Mouse (Mus musculus): ENCODE data around the gene Oaz3.

GRCm38 (mm10) chr3:94459834-94460233 lies 16.1 kb upstream of the Oaz3 start:
- TF ChIP-seq MAX (IDR thresholded peaks at IDR 0.05) (no peak), FOSL1 (IDR thresholded peaks at IDR 0.05; ENCODE audit: insufficient read depth, low read length, poor library complexity, severe bottlenecking) (no peak), CTCF (IDR thresholded peaks at IDR 0.05; ENCODE audit: control insufficient read depth, insufficient read depth, insufficient read length) (no peak), USF1 (IDR thresholded peaks at IDR 0.05; ENCODE audit: low read depth) (no peak)
